Mouse (Mus musculus) urinary bladder, adult 2 months (tissue): Measurements from ENCODE around the gene Dab2ip. TPM values are rescaled to one million over a fixed set of nuclear protein-coding genes. Genes with fewer than 3 reads are reported as not detected.

ENCODE experiments used
- DNase-seq: peaks from one replicate; pipeline ENCODE4 v3.0.0; 2022; ENCODE audit warnings: low spot score
- polyA plus RNA-seq: library from polyadenylated mRNA; depleted of rRNA; stranded (reverse); fragments of >200 nt; gene quantifications from 2 replicates; pipeline ENCODE4 v1.2.3, GENCODE M21; 2012; rRNA removed

Dab2ip gene
- polyA plus RNA-seq, 1 experiment: 65.2 TPM

- DNase-seq: no peak
These were observed 192.6 kb downstream of the Dab2ip start for GRCm38 (mm10) chr2:35750533-35751141.

DNA sequence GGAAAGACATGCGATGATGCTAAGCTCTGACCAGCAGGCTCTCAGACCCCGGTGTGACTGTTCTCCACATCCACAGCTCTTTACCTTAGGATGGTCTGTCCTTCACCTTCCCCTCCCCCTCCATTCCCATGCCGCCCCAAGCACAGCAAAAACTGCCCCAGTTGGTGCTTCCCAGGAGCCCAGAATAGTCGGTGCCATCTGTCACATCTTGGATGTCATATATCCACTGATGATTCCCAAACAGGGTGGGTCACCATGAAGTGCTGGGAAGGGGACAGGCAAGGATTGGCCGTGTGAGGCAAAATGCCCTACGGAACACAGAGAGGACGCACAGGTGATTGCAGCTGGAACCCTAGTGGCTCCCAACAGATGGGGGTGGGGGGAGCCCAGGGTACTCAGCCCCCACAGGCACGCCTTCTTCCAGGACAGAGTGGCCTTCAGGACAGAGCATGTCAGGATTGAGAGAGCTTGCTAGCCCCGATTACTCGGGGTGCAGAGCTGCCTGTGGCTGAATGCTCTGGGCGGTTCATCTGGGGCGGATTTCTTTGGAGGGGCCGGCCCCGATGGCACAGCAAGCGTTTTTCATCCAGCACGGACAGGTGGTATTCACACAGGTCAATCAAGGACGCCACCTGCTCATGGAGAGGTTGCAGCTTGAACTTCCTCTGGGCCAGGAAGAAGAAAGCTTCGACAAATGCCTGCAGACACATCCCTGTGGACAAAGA is 193.9 kb downstream of the Dab2ip start:
- DNase-seq: no peak

DNA sequence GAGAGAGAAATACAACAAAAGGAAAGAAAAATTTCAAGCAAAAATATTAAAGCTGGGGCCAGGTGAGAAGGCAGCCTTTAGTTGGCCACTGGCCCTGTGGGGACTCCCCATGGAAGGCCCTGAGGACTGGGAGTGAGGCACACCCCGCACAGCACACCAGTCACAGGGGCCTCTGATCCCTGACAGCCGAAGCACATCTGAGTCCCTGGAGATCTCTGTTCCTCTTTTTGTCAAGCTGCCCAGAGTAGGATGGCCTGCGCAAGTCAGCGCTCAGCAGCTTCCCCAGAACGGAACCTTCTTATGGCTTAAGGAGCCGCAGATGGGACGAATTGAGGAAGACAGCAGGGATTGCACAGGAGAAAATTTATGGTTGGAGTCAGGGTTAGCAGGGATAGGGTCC is 198.4 kb downstream of the Dab2ip start:
- DNase-seq: no peak

GRCm38 (mm10) chr2:35760352-35760751 is 202.3 kb downstream of the Dab2ip start:
- DNase-seq: no peak

DNA sequence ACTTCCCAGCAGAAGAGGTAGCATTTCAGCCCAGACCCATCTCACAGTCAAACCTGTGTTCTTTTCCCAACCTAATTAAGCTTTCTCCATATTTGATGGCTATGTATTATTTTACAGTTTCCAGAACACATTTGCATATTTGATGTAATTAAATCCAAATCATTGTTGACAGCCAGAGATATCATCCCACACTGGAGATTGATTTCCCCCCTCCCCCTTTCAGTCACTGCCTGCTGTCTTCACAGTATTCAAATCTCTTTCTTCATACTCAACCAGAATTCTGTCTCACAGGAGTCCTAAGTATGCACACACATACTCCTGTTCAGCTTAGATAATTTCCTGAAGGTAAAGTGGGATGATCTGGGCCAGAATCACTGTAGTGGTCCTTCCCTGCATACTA is 202.8 kb downstream of the Dab2ip start:
- no peak for DNase-seq

- DNase-seq: no peak
These were observed 203.4 kb downstream of the Dab2ip start for GRCm38 (mm10) chr2:35761458-35761857.

GRCm38 (mm10) chr2:35763818-35764217 is 205.8 kb downstream of the Dab2ip start:
- no peak for DNase-seq

DNA sequence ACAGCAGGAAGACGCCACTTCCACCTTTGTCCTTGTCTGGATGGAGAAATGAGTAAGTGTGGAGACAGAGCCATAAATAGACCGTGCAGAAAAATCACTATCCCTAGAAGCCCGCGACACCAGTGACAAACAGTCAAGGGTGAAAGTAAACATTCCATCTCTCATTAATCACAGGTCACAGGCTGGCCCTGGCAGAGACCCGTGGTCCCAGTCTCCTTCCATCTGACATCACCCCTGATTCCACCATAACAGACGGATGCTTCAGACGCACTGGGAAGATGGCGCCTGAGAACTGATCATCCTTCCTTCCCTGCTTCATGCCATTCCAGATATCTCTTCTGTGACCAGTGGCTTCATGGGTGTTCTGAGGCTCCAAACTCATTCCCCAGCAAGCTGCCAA is 206.3 kb downstream of the Dab2ip start:
- no peak for DNase-seq

DNA sequence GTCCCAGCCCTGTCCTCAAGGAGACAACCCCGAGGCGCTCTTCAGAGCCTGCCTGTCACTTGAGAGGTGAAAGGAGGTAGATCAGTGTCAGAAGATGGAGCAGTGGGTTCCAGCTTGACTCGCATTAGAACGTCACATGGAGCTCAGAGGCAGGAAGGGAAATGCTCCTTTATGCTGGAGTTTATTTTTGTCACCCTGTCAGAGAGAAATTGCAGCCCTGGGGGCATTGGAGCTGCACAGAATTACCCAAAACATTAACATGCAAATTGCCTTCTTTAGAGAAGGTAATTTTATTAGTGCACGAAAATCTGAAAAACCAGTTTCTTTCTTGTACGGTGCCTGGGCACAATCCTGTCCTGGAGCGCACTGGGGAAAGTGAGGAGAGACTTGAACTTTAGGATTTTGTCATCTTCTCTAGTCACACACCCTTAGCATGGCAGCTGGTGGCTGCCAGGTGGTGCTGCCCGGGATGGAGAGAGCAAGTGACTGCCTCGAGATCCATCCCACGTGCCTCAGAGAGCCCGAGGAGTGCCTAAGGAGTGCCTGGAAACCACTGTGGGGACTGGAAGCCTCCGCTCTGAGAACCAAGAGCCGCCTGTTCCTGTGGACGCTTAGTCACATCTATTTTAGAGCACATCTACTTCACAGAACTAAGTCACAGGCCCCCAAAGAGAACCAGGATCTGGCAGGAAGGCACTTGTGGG is 209.9 kb downstream of the Dab2ip start:
- no peak for DNase-seq

GRCm38 (mm10) chr2:35768538-35769238 is 210.6 kb downstream of the Dab2ip start:
- no peak for DNase-seq

DNA sequence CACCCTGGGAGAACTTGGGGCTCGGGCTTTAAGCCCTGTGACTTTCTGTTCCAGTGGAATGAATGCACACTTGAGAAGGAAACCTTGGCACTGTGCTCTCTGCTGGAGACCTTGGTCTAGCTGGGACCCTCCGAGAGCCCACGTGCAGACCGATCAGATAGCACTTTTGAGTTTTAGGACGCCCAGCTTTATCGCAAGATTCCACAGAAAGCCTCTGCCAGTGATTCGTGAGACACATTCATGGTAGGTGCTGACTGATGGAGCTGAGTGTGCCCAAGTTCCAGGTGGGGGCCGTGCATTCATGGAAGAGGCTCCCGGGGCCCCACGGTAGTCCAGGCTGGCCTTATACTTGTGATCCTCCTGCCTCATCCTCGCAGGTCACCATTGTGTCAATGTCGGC is 211.3 kb downstream of the Dab2ip start:
- DNase-seq: no peak

DNA sequence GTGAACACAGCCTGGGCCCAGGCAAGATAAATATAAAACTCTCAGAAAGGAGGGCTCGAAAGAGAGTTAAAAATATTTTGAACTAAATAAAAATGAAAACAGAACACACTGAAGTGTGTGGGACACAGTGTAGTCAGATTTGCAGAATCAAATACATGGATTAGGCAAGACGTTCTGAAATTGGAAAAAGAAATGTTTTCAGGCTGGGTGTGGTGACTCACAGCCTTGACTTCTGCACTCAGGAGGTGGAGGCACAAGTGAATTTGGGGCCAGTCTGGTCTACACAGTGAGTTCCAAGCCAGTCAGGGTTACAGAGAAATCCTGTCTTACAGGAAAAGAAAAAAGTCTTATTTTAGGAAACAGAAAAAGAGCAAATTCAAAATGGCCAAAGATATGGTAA is 212.5 kb downstream of the Dab2ip start:
- DNase-seq: no peak

GRCm38 (mm10) chr2:35775651-35776055 is 217.6 kb downstream of the Dab2ip start:
- DNase-seq: no peak

DNA sequence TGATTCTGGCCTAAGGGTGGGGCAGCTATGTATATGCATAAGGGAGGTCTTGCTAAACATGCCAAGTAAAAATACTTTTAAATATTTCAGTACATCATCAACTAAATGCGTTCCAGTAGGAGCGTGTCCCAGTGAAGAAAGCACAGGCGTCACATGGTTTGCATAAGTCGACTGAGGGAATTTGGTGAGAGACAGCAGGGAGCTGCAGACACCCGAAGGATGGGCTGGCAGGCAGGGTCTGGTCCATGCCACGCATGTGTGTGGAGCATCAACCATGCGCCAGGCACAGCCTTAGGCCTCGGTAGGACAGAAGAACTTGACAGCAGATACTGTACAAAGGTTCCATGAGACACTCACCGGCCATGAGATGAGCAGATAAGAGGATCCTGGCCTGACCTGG is 218.9 kb downstream of the Dab2ip start:
- no peak for DNase-seq

- DNase-seq: no peak
These were observed 221.2 kb downstream of the Dab2ip start for GRCm38 (mm10) chr2:35779266-35779665.

Other genes with a start within 250 kb of the Dab2ip start
- 67.9 and 82.5 TPM in 2 replicates for gene Stom, start 221.3 kb upstream of the Dab2ip start, polyA plus RNA-seq
- gene 4930568D16Rik, start 190.5 kb upstream of the Dab2ip start, polyA plus RNA-seq: not detected in 2 replicates
- gene 4930402F06Rik, start 161.1 kb upstream of the Dab2ip start, polyA plus RNA-seq: not detected in 2 replicates
- 16.5 and 17.1 TPM in 2 replicates for gene Ggta1, start 95.0 kb upstream of the Dab2ip start, polyA plus RNA-seq